Mouse (Mus musculus) layer of hippocampus, adult 18-20 months (tissue): Measurements from ENCODE around the gene Tirap. TPM values are rescaled to one million over a fixed set of nuclear protein-coding genes. Genes with fewer than 3 reads are reported as not detected.
A peak's percentile ranks its signal among the peaks of the same experiment; 100 is the strongest.

Source experiments
- DNase-seq, 2 experiments: peaks; one replicate each; pipeline ENCODE4 v3.0.0; 2022; ENCODE audit warnings: low spot score in 2 of 2
- total RNA-seq, 2 experiments: library from RNA; stranded (reverse); gene quantifications; 2 replicates each; pipeline ENCODE4 v1.2.3; 2021

Gene Tirap
- total RNA-seq, 2 experiments from 2014 or later = 2.1 to 2.4 TPM

- DNase-seq = no peak
Measured at GRCm38 (mm10) chr9:35192983-35193542, 7.0 kb downstream of the Tirap start.

- peak in 1 of 2 experiments; percentile 59 for DNase-seq
Measured at GRCm38 (mm10) chr9:35188700-35189099, 11.4 kb downstream of the Tirap start.

- no peak for DNase-seq
Measured at GRCm38 (mm10) chr9:35187351-35187903, 12.7 kb downstream of the Tirap start.

- no peak for DNase-seq
Measured at GRCm38 (mm10) chr9:35186430-35186829, 13.7 kb downstream of the Tirap start.

- DNase-seq = no peak
Measured at GRCm38 (mm10) chr9:35183359-35183758, 16.7 kb downstream of the Tirap start.

- no peak for DNase-seq
Measured at GRCm38 (mm10) chr9:35182832-35183231, 17.3 kb downstream of the Tirap start.

- DNase-seq = no peak
Measured at GRCm38 (mm10) chr9:35176124-35176659, 23.9 kb downstream of the Tirap start.

GRCm38 (mm10) chr9:35175251-35176123 lies 24.6 kb downstream of the Tirap start, which contains the start of gene Dcps:
Gene Dcps, minus strand, starts transcription at chr9:35176061.
- peak; percentile 95 to 98 for DNase-seq

GRCm38 (mm10) chr9:35173331-35173730 lies 26.8 kb downstream of the Tirap start:
- no peak for DNase-seq

- peak in 1 of 2 experiments; percentile 62 for DNase-seq
Measured at GRCm38 (mm10) chr9:35170071-35170470, 30.0 kb downstream of the Tirap start.

- no peak for DNase-seq
Measured at GRCm38 (mm10) chr9:35166798-35167635, 33.1 kb downstream of the Tirap start.

GRCm38 (mm10) chr9:35166144-35166797 lies 33.8 kb downstream of the Tirap start:
- DNase-seq = peak in 1 of 2 experiments; percentile 54

GRCm38 (mm10) chr9:35164142-35164874 lies 35.8 kb downstream of the Tirap start:
- DNase-seq = no peak

- peak in 1 of 2 experiments; percentile 47 for DNase-seq
Measured at GRCm38 (mm10) chr9:35163011-35163690, 36.9 kb downstream of the Tirap start.

- no peak for DNase-seq
Measured at GRCm38 (mm10) chr9:35161721-35162120, 38.4 kb downstream of the Tirap start.

- DNase-seq = no peak
Measured at GRCm38 (mm10) chr9:35160662-35161061, 39.4 kb downstream of the Tirap start.

- DNase-seq = no peak
Measured at GRCm38 (mm10) chr9:35158477-35158876, 41.6 kb downstream of the Tirap start.

GRCm38 (mm10) chr9:35156862-35157261 lies 43.2 kb downstream of the Tirap start:
- DNase-seq = no peak
